Mouse (Mus musculus) spleen, adult 2 months (tissue): ENCODE measurements at regions not wholly inside any gene's neighbourhood (a gene's known extent, or its start where the extent isn't known, plus 50 kb on each side); places are given as distances from the start of the nearest gene placed in this dataset.

Source experiments
- DNase-seq, 2 experiments: peaks; one replicate each; pipeline versions ENCODE4 v3.0.0 to v3.0.0-alpha.2; 2012 to 2021; ENCODE audit warnings: low spot score in 2 of 2, low read depth in 1 of 2
- H3K27ac ChIP-seq: fragments of 200-500 bp; 2 replicates; pipeline ENCODE4 v1.5.1; 2012; ENCODE audit warnings: low read length, inconsistent platforms; ENCODE audit not compliant: insufficient read depth
- H3K27me3 ChIP-seq: fragments of 200-500 bp; 2 replicates; pipeline ENCODE4 v1.6.1; 2012; ENCODE audit warnings: mild to moderate bottlenecking, moderate library complexity, low read length, inconsistent platforms; ENCODE audit not compliant: control insufficient read depth, insufficient read depth
- H3K36me3 ChIP-seq: fragments of 200-500 bp; 2 replicates; pipeline ENCODE4 v1.6.1; 2012; ENCODE audit warnings: mild to moderate bottlenecking, low read length, inconsistent platforms; ENCODE audit not compliant: control insufficient read depth, insufficient read depth
- H3K4me1 ChIP-seq: fragments of 200-500 bp; 2 replicates; pipeline ENCODE4 v1.6.1; 2011; ENCODE audit warnings: inconsistent platforms; ENCODE audit not compliant: control insufficient read depth, insufficient read depth, insufficient read length
- H3K4me3 ChIP-seq: fragments of 200-500 bp; 2 replicates; pipeline ENCODE4 v1.5.1; 2011; ENCODE audit warnings: mild to moderate bottlenecking, inconsistent platforms; ENCODE audit not compliant: insufficient read depth, insufficient read length; ENCODE audit errors: extremely low read depth
- CTCF ChIP-seq: fragments of 200-500 bp; IDR thresholded peaks from 2 replicates; pipeline ENCODE4 v1.5.1; 2011; ENCODE audit warnings: mild to moderate bottlenecking, inconsistent platforms; ENCODE audit not compliant: insufficient read depth, insufficient read length, insufficient replicate concordance; ENCODE audit errors: extremely low read depth
- POLR2A ChIP-seq: fragments of 200-500 bp; IDR thresholded peaks from 2 replicates; pipeline ENCODE4 v1.6.1; 2011; ENCODE audit warnings: low read depth, low read length, inconsistent platforms
- WGBS: fragments of 180-500 bp; shearing (Covaris S2); methylation state at CpG from one replicate; pipeline ENCODE4 v1.1.7; 2018; 5-methylcytosine and 5-hydroxymethylcytosine counted together

DNA sequence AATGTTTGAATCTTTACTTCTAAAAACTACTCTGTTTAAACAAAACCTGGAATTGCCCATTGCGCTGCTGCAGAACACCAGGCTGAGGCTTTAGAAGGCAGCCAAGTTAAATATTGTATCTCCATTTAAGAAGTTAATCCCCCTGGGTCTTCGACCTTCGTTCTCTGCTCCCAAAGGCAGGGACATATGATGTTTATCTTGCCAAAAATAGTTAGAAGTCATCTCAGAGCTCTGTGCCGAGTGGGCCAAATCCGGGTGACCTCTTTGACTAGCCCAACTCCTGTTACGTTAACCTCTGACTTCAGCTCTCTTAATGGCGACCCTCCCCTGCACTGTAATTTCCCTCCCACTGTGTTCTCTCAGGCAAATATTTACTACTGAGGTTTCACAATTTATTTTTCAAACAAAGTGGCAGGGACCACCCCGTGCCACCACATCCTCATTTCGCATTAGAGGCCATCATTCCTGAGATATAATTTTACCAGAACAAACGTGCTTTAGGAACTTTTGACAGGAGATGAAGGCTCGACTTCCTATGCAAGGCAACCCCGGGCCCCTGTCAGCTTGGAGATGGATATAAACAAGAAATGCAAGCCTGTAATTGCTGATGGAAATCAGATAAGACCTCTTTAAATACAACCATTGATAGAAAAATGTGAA, 350.7 kb downstream of the Hsfy2 start:
- H3K4me3 ChIP-seq, result no peak overlapping the region
- no peak for DNase-seq
- H3K27me3 ChIP-seq, result no peaks in the 10 kb centered on the region
- H3K4me1 ChIP-seq, result no peaks in the 10 kb centered on the region
- no peak overlapping the region for H3K27ac ChIP-seq
- TF ChIP-seq CTCF (no peak), POLR2A (no peak)
- WGBS, result 73% methylated on average over 12 of the region's 12 CpGs
- no peaks in the 10 kb centered on the region for H3K36me3 ChIP-seq

- Histone ChIP-seq H3K27me3 (no peaks in the 10 kb centered on the region), H3K4me3 (no peak overlapping the region), H3K36me3 (no peaks in the 10 kb centered on the region), H3K4me1 (no peaks in the 10 kb centered on the region), H3K27ac (no peak overlapping the region)
- TF ChIP-seq POLR2A (no peak), CTCF (no peak)
- DNase-seq, result no peak
- 39% methylated on average over 2 of the region's 2 CpGs for WGBS
These were observed 375.5 kb downstream of the Hsfy2 start for GRCm38 (mm10) chr1:56261708-56262107.

DNA sequence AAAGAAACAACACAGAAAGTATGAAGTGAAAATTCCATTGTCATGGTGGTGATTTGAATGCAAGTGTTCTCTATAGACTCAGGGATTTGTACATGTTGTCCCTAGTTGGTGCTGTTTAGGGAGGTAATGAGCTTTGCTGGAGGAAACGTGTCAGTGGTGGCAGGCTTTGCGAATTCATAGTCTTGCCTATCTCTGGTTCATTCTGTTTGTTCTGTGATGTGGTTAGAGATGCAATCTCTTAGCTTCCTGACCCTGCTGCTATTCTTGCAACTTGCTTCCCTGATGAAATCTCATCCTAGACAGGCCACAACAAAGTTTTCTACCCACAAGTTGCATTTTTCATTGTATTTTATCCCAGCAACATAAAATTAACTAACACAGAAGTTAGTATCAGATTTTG, 376.5 kb downstream of the Hsfy2 start:
- no peak for DNase-seq
- Histone ChIP-seq H3K4me1 (no peaks in the 10 kb centered on the region), H3K27me3 (no peaks in the 10 kb centered on the region), H3K27ac (no peak overlapping the region), H3K4me3 (no peak overlapping the region), H3K36me3 (no peaks in the 10 kb centered on the region)
- no peak for TF ChIP-seq POLR2A
- no peak for TF ChIP-seq CTCF
- 47% methylated on average over 2 of the region's 2 CpGs for WGBS

GRCm38 (mm10) chr1:56256839-56257490, 380.3 kb downstream of the Hsfy2 start:
- Histone ChIP-seq H3K4me3 (no peak overlapping the region), H3K27ac (no peak overlapping the region), H3K4me1 (no peaks in the 10 kb centered on the region), H3K27me3 (no peaks in the 10 kb centered on the region), H3K36me3 (no peaks in the 10 kb centered on the region)
- WGBS, result 86% methylated on average over 5 of the region's 5 CpGs
- no peak for DNase-seq
- TF ChIP-seq POLR2A, result no peak
- no peak for TF ChIP-seq CTCF

GRCm38 (mm10) chr1:56239686-56240085, 397.5 kb downstream of the Hsfy2 start:
- Histone ChIP-seq H3K4me1 (no peaks in the 10 kb centered on the region), H3K36me3 (no peaks in the 10 kb centered on the region), H3K27ac (no peak overlapping the region), H3K27me3 (no peaks in the 10 kb centered on the region), H3K4me3 (no peak overlapping the region)
- DNase-seq, result no peak
- TF ChIP-seq CTCF (no peak), POLR2A (no peak)
- WGBS, result 86% methylated on average over 6 of the region's 6 CpGs

DNA sequence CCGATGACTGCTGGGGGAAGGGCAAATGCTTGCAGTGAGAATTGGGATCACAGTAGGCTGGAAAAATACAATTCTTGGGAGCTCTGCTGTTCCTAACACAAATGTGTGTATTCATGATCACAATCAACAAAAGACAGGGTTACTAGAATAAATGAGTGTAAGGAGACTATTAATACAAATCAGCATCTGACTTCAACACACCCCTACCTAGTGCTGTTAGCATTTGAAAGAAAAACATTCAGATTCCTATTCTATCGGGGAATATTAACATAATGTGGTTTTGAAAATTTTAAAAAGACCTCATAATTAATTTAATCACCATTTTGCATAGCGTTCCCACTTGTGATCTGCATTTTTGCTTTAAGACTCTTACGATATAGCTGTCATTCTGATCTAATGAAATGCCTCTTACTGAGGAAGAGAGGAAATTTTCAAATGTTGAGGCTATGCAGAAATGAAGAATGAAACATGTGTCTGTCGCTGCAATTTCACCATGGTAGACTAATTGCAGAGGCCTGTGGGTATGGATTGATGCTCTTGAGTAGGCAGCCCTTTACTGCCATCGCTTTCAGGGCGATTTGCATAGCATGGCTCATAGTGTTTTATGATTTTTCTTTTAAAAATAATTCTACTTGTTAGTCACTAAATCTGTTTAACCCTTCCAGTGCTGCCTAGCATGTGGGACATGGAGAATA, 410.8 kb downstream of the Hsfy2 start:
- no peaks in the 10 kb centered on the region for H3K36me3 ChIP-seq
- H3K27ac ChIP-seq, result no peak overlapping the region
- H3K4me1 ChIP-seq, result no peaks in the 10 kb centered on the region
- DNase-seq, result no peak
- TF ChIP-seq POLR2A, result no peak
- 86% methylated on average over 7 of the region's 7 CpGs for WGBS
- no peak overlapping the region for H3K4me3 ChIP-seq
- no peaks in the 10 kb centered on the region for H3K27me3 ChIP-seq

DNA sequence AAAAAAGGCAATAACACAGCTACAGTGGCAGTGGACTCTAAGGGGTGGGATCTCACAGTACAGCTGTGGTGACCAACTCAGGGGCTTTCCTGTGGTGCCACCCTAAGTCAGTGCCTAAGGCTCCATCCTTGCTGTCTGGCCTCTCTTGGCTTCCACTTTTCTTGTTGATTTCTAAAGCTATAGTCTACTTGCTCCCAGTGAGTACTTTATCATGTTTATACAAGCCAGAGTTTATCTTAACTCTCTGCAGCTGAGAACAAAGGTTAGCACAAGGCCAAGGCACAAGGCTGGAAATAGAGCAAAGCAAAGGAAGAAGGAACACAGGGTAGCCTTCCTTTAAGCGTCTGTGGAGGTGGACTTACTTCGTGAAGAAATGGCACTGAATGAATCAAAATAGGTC, 417.5 kb downstream of the Hsfy2 start:
- no peaks in the 10 kb centered on the region for H3K36me3 ChIP-seq
- no peak overlapping the region for H3K4me3 ChIP-seq
- WGBS, result 60% methylated on average over 2 of the region's 2 CpGs
- TF ChIP-seq CTCF (no peak), POLR2A (no peak)
- no peaks in the 10 kb centered on the region for H3K27me3 ChIP-seq
- no peak overlapping the region for H3K27ac ChIP-seq
- no peaks in the 10 kb centered on the region for H3K4me1 ChIP-seq
- DNase-seq, result no peak
